Mouse (Mus musculus) forebrain, embryonic 12.5 days (tissue): Measurements from ENCODE around the gene Cd274. TPM values are rescaled to one million over a fixed set of nuclear protein-coding genes. Genes with fewer than 3 reads are reported as not detected.

ENCODE experiments used
- ATAC-seq: fragments of 200-750 bp; cut with Nextera tagmentation; 2 replicates; pipeline ENCODE4 v1.8.0; 2017; ENCODE audit warnings: moderate TSS enrichment; ENCODE audit not compliant: low FRiP score
- H3K27ac ChIP-seq: fragments of 300-500 bp; sonication (generic); 2 replicates; pipeline ENCODE4 v1.5.1; 2016; ENCODE audit warnings: mild to moderate bottlenecking
- H3K27me3 ChIP-seq: fragments of 300-500 bp; sonication (generic); 2 replicates; pipeline ENCODE4 v1.6.1; 2016; ENCODE audit warnings: mild to moderate bottlenecking
- H3K36me3 ChIP-seq: fragments of 300-500 bp; sonication (generic); replicated peaks from 2 replicates; pipeline ENCODE4 v1.6.1; 2016; ENCODE audit warnings: mild to moderate bottlenecking
- H3K4me1 ChIP-seq: fragments of 300-500 bp; sonication (generic); 2 replicates; pipeline ENCODE4 v1.6.1; 2016
- H3K4me2 ChIP-seq: fragments of 300-500 bp; sonication (generic); 2 replicates; pipeline ENCODE4 v1.6.1; 2016; ENCODE audit warnings: mild to moderate bottlenecking, moderate library complexity
- H3K4me3 ChIP-seq: fragments of 300-500 bp; sonication (generic); replicated peaks from 2 replicates; pipeline ENCODE4 v1.5.1; 2016; ENCODE audit warnings: mild to moderate bottlenecking
- H3K9ac ChIP-seq: fragments of 300-500 bp; sonication (generic); 2 replicates; pipeline ENCODE4 v1.6.1; 2016; ENCODE audit warnings: mild to moderate bottlenecking
- H3K9me3 ChIP-seq: fragments of 300-500 bp; sonication (generic); 2 replicates; pipeline ENCODE4 v1.6.1; 2016
- WGBS: fragments of 180-500 bp; shearing (Covaris S2); methylation state at CpG from one replicate; pipeline ENCODE4 v1.1.7; 2016; 5-methylcytosine and 5-hydroxymethylcytosine counted together
- polyA plus RNA-seq: library from polyadenylated mRNA; unstranded; fragments of >200 nt; fragmentation: Nextera tagmentation; extraction: Ambion mirVana; gene quantifications from 2 replicates; pipeline ENCODE4 v1.2.1, GENCODE M21; 2016

Cd274 gene
- polyA plus RNA-seq, 1 experiment from 2014 or later: 0.36 TPM

GRCm38 (mm10) chr19:29345636-29346035 is 21.6 kb upstream of the Cd274 start:
- ATAC-seq: no peak
- H3K4me2 ChIP-seq: no peak overlapping the region
- WGBS: 85% methylated on average over 6 of the region's 6 CpGs
- H3K9ac ChIP-seq: no peak overlapping the region
- H3K27me3 ChIP-seq: no peaks in the 10 kb centered on the region
- no peak overlapping the region for H3K27ac ChIP-seq
- H3K9me3 ChIP-seq: no peaks in the 10 kb centered on the region
- no peak overlapping the region for H3K4me3 ChIP-seq
- 0 out of 2 replicates have a peak, but pooled peaks cover under 1% of the 10 kb centered on the region for H3K4me1 ChIP-seq
- peaks cover 4% of the 10 kb centered on the region; the same call in 1 of the 2 replicates for H3K36me3 ChIP-seq

GRCm38 (mm10) chr19:29350991-29351390 is 16.3 kb upstream of the Cd274 start:
- Histone ChIP-seq H3K4me2 (no peak overlapping the region), H3K4me3 (no peak overlapping the region), H3K36me3 (peaks cover 4% of the 10 kb centered on the region; the same call in 1 of the 2 replicates), H3K9ac (no peak overlapping the region), H3K9me3 (no peaks in the 10 kb centered on the region), H3K4me1 (peaks cover 7% of the 10 kb centered on the region; the same call in 1 of the 2 replicates), H3K27ac (no peak overlapping the region), H3K27me3 (no peaks in the 10 kb centered on the region)
- ATAC-seq: no peak
- WGBS: 51% methylated on average over 5 of the region's 5 CpGs

GRCm38 (mm10) chr19:29354895-29355877 is 12.1 kb upstream of the Cd274 start:
- peak overlapping the region; percentile 59 for H3K4me2 ChIP-seq
- H3K9me3 ChIP-seq: no peaks in the 10 kb centered on the region
- WGBS: 4% methylated on average over 20 of the region's 20 CpGs
- no peaks in the 10 kb centered on the region for H3K27me3 ChIP-seq
- peaks cover 8% of the 10 kb centered on the region; the same call in 1 of the 2 replicates for H3K4me1 ChIP-seq
- peak; percentile 83 for ATAC-seq
- H3K9ac ChIP-seq: no peak overlapping the region
- H3K4me3 ChIP-seq: peak overlapping the region; percentile 31
- no peak overlapping the region for H3K27ac ChIP-seq
- H3K36me3 ChIP-seq: peaks cover 7% of the 10 kb centered on the region; the same call in 1 of the 2 replicates

- no peak overlapping the region for H3K4me3 ChIP-seq
- no peak overlapping the region for H3K27ac ChIP-seq
- H3K36me3 ChIP-seq: peaks cover 7% of the 10 kb centered on the region; the same call in 1 of the 2 replicates
- WGBS: 87% methylated on average over 11 of the region's 11 CpGs
- H3K27me3 ChIP-seq: no peaks in the 10 kb centered on the region
- ATAC-seq: no peak
- peaks cover 9% of the 10 kb centered on the region for H3K4me1 ChIP-seq
- H3K9me3 ChIP-seq: no peaks in the 10 kb centered on the region
- no peak overlapping the region for H3K4me2 ChIP-seq
- no peak overlapping the region for H3K9ac ChIP-seq
Observed at GRCm38 (mm10) chr19:29356281-29356680, 11.0 kb upstream of the Cd274 start.

- H3K4me2 ChIP-seq: no peak overlapping the region
- no peak overlapping the region for H3K27ac ChIP-seq
- 92% methylated on average over 5 of the region's 5 CpGs for WGBS
- no peaks in the 10 kb centered on the region for H3K9me3 ChIP-seq
- peaks cover 7% of the 10 kb centered on the region; the same call in 1 of the 2 replicates for H3K36me3 ChIP-seq
- no peak overlapping the region for H3K9ac ChIP-seq
- no peaks in the 10 kb centered on the region for H3K27me3 ChIP-seq
- ATAC-seq: no peak
- H3K4me3 ChIP-seq: no peak overlapping the region
- H3K4me1 ChIP-seq: peaks cover 19% of the 10 kb centered on the region
Observed at GRCm38 (mm10) chr19:29360251-29360650, 7.0 kb upstream of the Cd274 start.

GRCm38 (mm10) chr19:29361468-29362130 is 5.7 kb upstream of the Cd274 start:
- peak overlapping the region; percentile 66 for H3K9ac ChIP-seq
- H3K4me2 ChIP-seq: peak overlapping the region; percentile 77
- H3K9me3 ChIP-seq: no peaks in the 10 kb centered on the region
- H3K36me3 ChIP-seq: peaks cover 4% of the 10 kb centered on the region; the same call in 1 of the 2 replicates
- ATAC-seq: peak; percentile 100
- H3K4me3 ChIP-seq: peak overlapping the region; percentile 61
- no peaks in the 10 kb centered on the region for H3K27me3 ChIP-seq
- peaks cover 20% of the 10 kb centered on the region for H3K4me1 ChIP-seq
- whole genome bisulfite sequencing: 3% methylated on average over 33 of the region's 33 CpGs
- peak overlapping the region; percentile 61; the same call in 1 of the 2 replicates for H3K27ac ChIP-seq

GRCm38 (mm10) chr19:29362173-29362930 is 4.9 kb upstream of the Cd274 start:
- 0 out of 2 replicates have a peak overlapping the region, but pooled peaks have one; percentile 19 for H3K27ac ChIP-seq
- peak overlapping the region; percentile 61 for H3K4me3 ChIP-seq
- H3K4me1 ChIP-seq: peaks cover 27% of the 10 kb centered on the region
- no peaks in the 10 kb centered on the region for H3K27me3 ChIP-seq
- ATAC-seq: peak; percentile 28
- no peaks in the 10 kb centered on the region for H3K9me3 ChIP-seq
- peak overlapping the region; percentile 77 for H3K4me2 ChIP-seq
- peaks cover 2% of the 10 kb centered on the region; the same call in 1 of the 2 replicates for H3K36me3 ChIP-seq
- peak overlapping the region; percentile 66 for H3K9ac ChIP-seq
- 49% methylated on average over 13 of the region's 13 CpGs for WGBS

- Histone ChIP-seq H3K27ac (no peak overlapping the region), H3K27me3 (no peaks in the 10 kb centered on the region), H3K4me1 (peaks cover 30% of the 10 kb centered on the region), H3K4me3 (no peak overlapping the region), H3K9ac (no peak overlapping the region), H3K36me3 (no peaks in the 10 kb centered on the region; the same call in 1 of the 2 replicates), H3K4me2 (no peak overlapping the region), H3K9me3 (no peaks in the 10 kb centered on the region)
- WGBS: 94% methylated on average over 7 of the region's 7 CpGs
- ATAC-seq: no peak
Observed at GRCm38 (mm10) chr19:29363557-29363956, 3.7 kb upstream of the Cd274 start.

- 77% methylated on average over 5 of the region's 5 CpGs for WGBS
- H3K27me3 ChIP-seq: no peaks in the 10 kb centered on the region
- no peaks in the 10 kb centered on the region for H3K36me3 ChIP-seq
- no peak overlapping the region for H3K4me2 ChIP-seq
- H3K4me3 ChIP-seq: no peak overlapping the region
- H3K9me3 ChIP-seq: no peaks in the 10 kb centered on the region
- peaks cover 30% of the 10 kb centered on the region for H3K4me1 ChIP-seq
- no peak for ATAC-seq
- H3K9ac ChIP-seq: no peak overlapping the region
- H3K27ac ChIP-seq: no peak overlapping the region
Observed at GRCm38 (mm10) chr19:29364076-29364475, 3.2 kb upstream of the Cd274 start.

- 27% methylated on average over 3 of the region's 3 CpGs for whole genome bisulfite sequencing
- H3K27ac ChIP-seq: no peak overlapping the region
- no peak overlapping the region for H3K9ac ChIP-seq
- H3K4me2 ChIP-seq: no peak overlapping the region
- ATAC-seq: no peak
- no peaks in the 10 kb centered on the region for H3K27me3 ChIP-seq
- H3K9me3 ChIP-seq: no peaks in the 10 kb centered on the region
- H3K36me3 ChIP-seq: no peaks in the 10 kb centered on the region
- H3K4me3 ChIP-seq: no peak overlapping the region
- H3K4me1 ChIP-seq: peaks cover 30% of the 10 kb centered on the region
Observed at GRCm38 (mm10) chr19:29365105-29365504, 2.1 kb upstream of the Cd274 start.

GRCm38 (mm10) chr19:29366226-29366968 is 858 bp upstream of the Cd274 start:
- Histone ChIP-seq H3K4me3 (peak overlapping the region; percentile 44), H3K4me1 (peaks cover 20% of the 10 kb centered on the region), H3K36me3 (no peaks in the 10 kb centered on the region), H3K9ac (peak overlapping the region; percentile 50; the same call in 1 of the 2 replicates), H3K9me3 (no peaks in the 10 kb centered on the region), H3K27me3 (no peaks in the 10 kb centered on the region), H3K27ac (no peak overlapping the region), H3K4me2 (peak overlapping the region; percentile 68)
- WGBS: 55% methylated on average over 20 of the region's 20 CpGs
- ATAC-seq: no peak
